Mouse (Mus musculus) olfactory bulb, adult 2 months (tissue): ENCODE data around the gene Snx9. TPM values are rescaled to one million over a fixed set of nuclear protein-coding genes. Genes with fewer than 3 reads are reported as not detected.

ENCODE experiments used
- H3K27ac ChIP-seq: fragments of 200-500 bp; 2 replicates; pipeline ENCODE4 v1.5.1; 2012; ENCODE audit warnings: low read depth, low read length; ENCODE audit not compliant: insufficient read depth
- H3K4me1 ChIP-seq: fragments of 200-500 bp; 2 replicates; pipeline ENCODE4 v1.6.1; 2012; ENCODE audit warnings: low read length; ENCODE audit not compliant: control insufficient read depth, insufficient read depth
- H3K4me3 ChIP-seq: fragments of 200-500 bp; 2 replicates; pipeline ENCODE4 v1.5.1; 2012; ENCODE audit warnings: mild to moderate bottlenecking, low read depth, low read length, moderate library complexity; ENCODE audit not compliant: insufficient read depth
- CTCF ChIP-seq: fragments of 200-500 bp; IDR thresholded peaks from 2 replicates; pipeline ENCODE4 v1.5.1; 2012; ENCODE audit warnings: low read depth, mild to moderate bottlenecking, low read length, moderate library complexity; ENCODE audit not compliant: insufficient read depth
- POLR2A ChIP-seq: fragments of 200-500 bp; IDR thresholded peaks from 2 replicates; pipeline ENCODE4 v1.6.1; 2012; ENCODE audit warnings: mild to moderate bottlenecking, low read depth, low read length, moderate library complexity; ENCODE audit not compliant: insufficient read depth
- WGBS: fragments of 180-500 bp; shearing (Covaris S2); methylation state at CpG from one replicate; pipeline ENCODE4 v1.1.7; 2018; 5-methylcytosine and 5-hydroxymethylcytosine counted together
- polyA plus RNA-seq: library from polyadenylated mRNA; stranded (reverse); fragments of >200 nt; gene quantifications from 2 replicates; pipeline ENCODE4 v1.2.4, GENCODE M21; 2012; ENCODE audit warnings: low replicate concordance; ENCODE audit not compliant: missing spikeins, insufficient read depth, insufficient read length

Snx9 gene
- polyA plus RNA-seq, 1 experiment, result not detected

- H3K4me3 ChIP-seq, result no peak overlapping the region
- H3K4me1 ChIP-seq, result peaks cover 33% of the 10 kb centered on the region
- no peak for TF ChIP-seq CTCF
- TF ChIP-seq POLR2A, result no peak
- 72% methylated on average over 10 of the region's 10 CpGs for WGBS
- no peak overlapping the region for H3K27ac ChIP-seq
Observed at GRCm38 (mm10) chr17:5978505-5979077, 137.5 kb downstream of the Snx9 start.

- WGBS, result 75% methylated on average over 6 of the region's 6 CpGs
- TF ChIP-seq POLR2A (no peak), CTCF (no peak)
Observed at GRCm38 (mm10) chr17:5980860-5981259, 139.7 kb downstream of the Snx9 start.

More at GRCm38 (mm10) chr17:5980860-5981259, 139.7 kb downstream of the Snx9 start:
- Histone ChIP-seq H3K4me1 (peaks cover 36% of the 10 kb centered on the region), H3K4me3 (no peak overlapping the region), H3K27ac (no peak overlapping the region)

Other genes with a start within 250 kb of the Snx9 start
- not detected in 2 replicates for gene Synj2, start 100.0 kb downstream of the Snx9 start, polyA plus RNA-seq
- 202 TPM in 1 of 2 replicates, not detected in the other for gene Serac1, start 238.4 kb downstream of the Snx9 start, polyA plus RNA-seq
- gene Gtf2h5, start 238.5 kb downstream of the Snx9 start, polyA plus RNA-seq, result not detected in 2 replicates